Mouse (Mus musculus) heart, embryonic 15.5 days (tissue): ENCODE data around the gene R3hcc1l. TPM values are rescaled to one million over a fixed set of nuclear protein-coding genes. Genes with fewer than 3 reads are reported as not detected.

Source experiments
- ATAC-seq: fragments of 200-750 bp; cut with Nextera tagmentation; replicated peaks from 2 replicates; pipeline ENCODE4 v1.8.0; 2017; ENCODE audit warnings: low read depth, moderate TSS enrichment; ENCODE audit not compliant: insufficient number of reproducible peaks, insufficient read depth, low FRiP score
- H3K27ac ChIP-seq: fragments of 300-500 bp; sonication (generic); 2 replicates; pipeline ENCODE4 v1.5.1; 2015; ENCODE audit warnings: mild to moderate bottlenecking, inconsistent platforms
- H3K27me3 ChIP-seq: fragments of 300-500 bp; sonication (generic); 2 replicates; pipeline ENCODE4 v1.6.1; 2015; ENCODE audit warnings: inconsistent platforms
- H3K36me3 ChIP-seq: fragments of 300-500 bp; sonication (generic); 2 replicates; pipeline ENCODE4 v1.6.1; 2015; ENCODE audit warnings: mild to moderate bottlenecking, inconsistent platforms
- H3K4me1 ChIP-seq: fragments of 300-500 bp; sonication (generic); replicated peaks from 2 replicates; pipeline ENCODE4 v1.6.1; 2015; ENCODE audit warnings: inconsistent platforms
- H3K4me2 ChIP-seq: fragments of 300-500 bp; sonication (generic); 2 replicates; pipeline ENCODE4 v1.6.1; 2015; ENCODE audit warnings: inconsistent platforms, mild to moderate bottlenecking, moderate library complexity
- H3K4me3 ChIP-seq: fragments of 300-500 bp; sonication (generic); 2 replicates; pipeline ENCODE4 v1.5.1; 2015; ENCODE audit warnings: mild to moderate bottlenecking, inconsistent platforms
- H3K9ac ChIP-seq: fragments of 300-500 bp; sonication (generic); 2 replicates; pipeline ENCODE4 v1.6.1; 2015; ENCODE audit warnings: mild to moderate bottlenecking, inconsistent platforms
- H3K9me3 ChIP-seq: fragments of 300-500 bp; sonication (generic); replicated peaks from 2 replicates; pipeline ENCODE4 v1.6.1; 2016; ENCODE audit warnings: inconsistent platforms
- WGBS: fragments of 180-500 bp; shearing (Covaris S2); methylation state at CpG from one replicate; pipeline ENCODE4 v1.1.7; 2015; ENCODE audit warnings: mixed read lengths; 5-methylcytosine and 5-hydroxymethylcytosine counted together
- polyA plus RNA-seq: library from polyadenylated mRNA; unstranded; fragments of >200 nt; fragmentation: Nextera tagmentation; extraction: Ambion mirVana; gene quantifications from 2 replicates; pipeline ENCODE4 v1.2.1, GENCODE M21; 2015

The R3hcc1l gene
- 11.2 and 14.2 TPM in 2 replicates for polyA plus RNA-seq

DNA sequence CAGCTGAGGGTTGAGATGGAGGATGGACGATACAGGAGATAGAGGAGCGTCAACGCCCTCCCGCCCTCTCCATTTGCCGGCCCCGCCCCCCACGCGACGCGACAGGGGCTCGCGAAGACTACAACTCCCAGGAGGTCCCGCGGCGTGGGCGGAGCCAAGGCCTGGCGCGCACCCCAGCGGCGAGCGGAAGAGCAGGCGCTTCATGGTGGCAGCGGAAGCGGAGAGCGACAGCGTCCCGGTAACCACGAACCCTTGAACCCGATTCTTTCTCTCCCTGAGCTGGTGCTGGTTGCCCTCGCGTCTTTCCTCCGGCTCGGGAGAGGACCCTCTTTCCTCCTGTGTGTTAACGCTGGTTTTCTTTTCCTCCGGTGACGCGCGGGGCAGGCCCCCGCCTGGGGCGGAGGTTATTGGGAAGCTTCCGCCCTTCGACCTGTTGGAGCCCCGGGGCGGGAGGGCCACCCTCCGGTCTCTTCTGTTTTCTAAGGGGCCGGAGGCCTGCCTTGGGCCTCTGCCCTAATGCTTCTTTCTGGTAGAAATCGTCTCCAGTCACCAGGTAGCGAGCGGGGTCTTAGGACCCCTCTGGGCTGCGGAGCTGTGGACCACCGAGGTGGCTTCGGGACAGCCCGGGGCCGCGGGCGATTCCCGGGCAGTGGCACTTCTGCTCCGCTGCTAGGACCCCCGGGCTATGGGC, at the start of gene R3hcc1l:
Gene R3hcc1l (plus strand): TSS at position 140 of the 691 bp plus-strand sequence.
- peak; percentile 94 for ATAC-seq
- peaks cover 12% of the 10 kb centered on the region for H3K4me1 ChIP-seq
- peaks cover 4% of the 10 kb centered on the region; the same call in 1 of the 2 replicates for H3K27me3 ChIP-seq
- peak within 1 kb of the TSS; percentile 61 for H3K9ac ChIP-seq
- no peaks in the 10 kb centered on the region for H3K36me3 ChIP-seq
- peak within 1 kb of the TSS; percentile 59 for H3K4me3 ChIP-seq
- peak within 1 kb of the TSS; percentile 74 for H3K27ac ChIP-seq
- no peaks in the 10 kb centered on the region for H3K9me3 ChIP-seq
- under 1% methylated on average over 59 of the region's 59 CpGs for WGBS
- H3K4me2 ChIP-seq, result peak within 1 kb of the TSS; percentile 91

DNA sequence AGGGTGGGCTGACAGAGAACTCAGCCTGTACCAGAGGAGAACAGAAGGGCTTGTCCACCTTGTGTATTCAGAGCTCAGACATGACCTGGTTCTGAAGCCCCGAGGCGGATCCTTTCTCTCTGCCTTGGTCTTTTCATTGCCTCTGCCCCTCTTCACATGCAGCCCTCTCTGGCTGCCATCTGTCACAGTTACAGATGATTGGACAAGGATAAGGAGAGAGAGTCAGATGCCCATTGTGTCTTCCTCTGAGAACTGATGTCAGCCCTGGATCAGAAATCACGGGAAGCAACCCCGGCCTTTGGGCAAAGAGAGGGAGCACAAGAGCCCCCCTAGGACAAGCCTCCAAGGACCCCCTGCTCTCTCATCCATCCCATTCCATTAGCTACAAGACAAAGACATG, 47.0 kb upstream of the R3hcc1l start:
- H3K27me3 ChIP-seq, result peaks cover 8% of the 10 kb centered on the region; the same call in 1 of the 2 replicates
- WGBS, result 85% methylated on average over 4 of the region's 4 CpGs
- H3K4me1 ChIP-seq, result no peaks in the 10 kb centered on the region

DNA sequence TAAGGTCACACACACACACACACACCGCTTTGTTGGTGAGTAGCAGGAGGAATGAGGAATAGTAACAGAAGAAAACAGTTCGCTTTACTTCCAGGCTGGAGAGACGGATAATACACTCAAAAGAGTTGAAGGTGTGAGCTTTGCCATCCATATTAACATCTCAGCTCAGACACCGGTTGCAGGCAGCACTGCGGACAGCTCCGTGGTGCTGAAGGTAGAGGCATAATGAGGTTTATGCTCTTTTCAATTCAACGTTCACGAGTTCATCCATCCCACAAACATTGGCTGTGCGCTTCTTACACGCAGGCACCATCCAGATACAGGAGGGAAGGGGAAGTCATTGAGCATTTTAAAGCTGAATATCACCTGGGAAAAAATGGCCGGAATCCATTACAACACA, 45.7 kb upstream of the R3hcc1l start:
- WGBS, result 28% methylated on average over 11 of the region's 11 CpGs
- Histone ChIP-seq H3K27ac (no peak overlapping the region), H3K9ac (no peak overlapping the region), H3K36me3 (no peaks in the 10 kb centered on the region), H3K27me3 (peaks cover 15% of the 10 kb centered on the region; the same call in 1 of the 2 replicates), H3K4me1 (no peaks in the 10 kb centered on the region), H3K9me3 (no peaks in the 10 kb centered on the region), H3K4me3 (no peak overlapping the region), H3K4me2 (no peak overlapping the region)
- ATAC-seq, result no peak

More for the DNA sequence above, 47.0 kb upstream of the R3hcc1l start:
- H3K36me3 ChIP-seq, result no peaks in the 10 kb centered on the region
- no peak for ATAC-seq
- H3K9ac ChIP-seq, result no peak overlapping the region
- H3K27ac ChIP-seq, result no peak overlapping the region
- H3K9me3 ChIP-seq, result no peaks in the 10 kb centered on the region
- H3K4me3 ChIP-seq, result no peak overlapping the region
- H3K4me2 ChIP-seq, result no peak overlapping the region

DNA sequence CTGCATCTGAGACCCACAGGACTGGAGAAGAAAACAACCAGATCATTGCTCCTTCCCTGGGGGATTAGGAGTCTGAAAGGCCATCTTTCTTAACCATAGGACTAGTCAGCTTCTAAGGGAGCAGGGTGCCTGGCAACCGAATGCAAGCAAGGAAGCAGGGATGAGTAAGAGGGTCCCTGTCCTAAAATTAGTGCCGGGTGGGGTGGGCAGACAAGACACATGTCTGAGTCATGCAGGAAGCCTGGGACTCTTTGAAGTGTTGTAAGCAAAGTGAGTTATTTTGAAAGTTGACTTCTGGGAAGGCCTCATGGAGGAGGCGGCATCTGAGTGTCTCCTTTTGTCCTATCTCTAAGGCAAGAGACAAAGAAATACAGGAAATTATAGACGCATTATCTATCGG, 40.8 kb upstream of the R3hcc1l start:
- Histone ChIP-seq H3K27ac (no peak overlapping the region), H3K4me1 (no peaks in the 10 kb centered on the region), H3K27me3 (peaks cover 28% of the 10 kb centered on the region), H3K9ac (no peak overlapping the region), H3K36me3 (no peaks in the 10 kb centered on the region), H3K4me2 (no peak overlapping the region), H3K9me3 (no peaks in the 10 kb centered on the region), H3K4me3 (no peak overlapping the region)
- WGBS, result 53% methylated on average over 5 of the region's 5 CpGs
- ATAC-seq, result no peak

- whole genome bisulfite sequencing, result 57% methylated on average over 12 of the region's 12 CpGs
- H3K27me3 ChIP-seq, result peaks cover 28% of the 10 kb centered on the region
- H3K9ac ChIP-seq, result no peak overlapping the region
- H3K36me3 ChIP-seq, result no peaks in the 10 kb centered on the region
- no peak overlapping the region for H3K4me3 ChIP-seq
- no peak overlapping the region for H3K4me2 ChIP-seq
- H3K4me1 ChIP-seq, result no peaks in the 10 kb centered on the region
- H3K9me3 ChIP-seq, result no peaks in the 10 kb centered on the region
- no peak overlapping the region for H3K27ac ChIP-seq
- no peak for ATAC-seq
These were observed 40.3 kb upstream of the R3hcc1l start for GRCm38 (mm10) chr19:42478303-42478702.

DNA sequence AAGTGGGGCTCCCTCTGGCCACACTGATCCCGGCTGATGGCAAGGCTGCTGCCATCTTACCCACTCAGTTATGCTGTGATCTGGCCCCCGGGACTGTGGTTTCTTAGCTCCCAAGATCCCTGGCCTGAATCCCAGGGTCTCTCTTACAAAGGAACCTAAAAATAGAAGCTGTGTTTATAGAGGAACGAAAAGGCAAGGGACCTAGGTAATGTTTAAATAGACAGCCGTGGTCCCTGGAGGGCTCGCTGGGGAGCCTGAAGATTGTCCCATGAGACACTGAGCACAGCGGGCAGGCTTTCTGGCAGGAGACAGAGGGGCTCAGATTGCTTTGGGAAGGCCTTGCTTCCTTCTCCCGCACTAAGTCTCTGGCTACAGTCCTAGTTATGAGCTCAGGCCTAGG, 33.1 kb upstream of the R3hcc1l start:
- Histone ChIP-seq H3K4me1 (peaks cover 7% of the 10 kb centered on the region), H3K27me3 (no peaks in the 10 kb centered on the region; the same call in none of the 2 replicates), H3K9ac (no peak overlapping the region), H3K9me3 (no peaks in the 10 kb centered on the region), H3K36me3 (no peaks in the 10 kb centered on the region), H3K4me2 (no peak overlapping the region), H3K27ac (no peak overlapping the region), H3K4me3 (no peak overlapping the region)
- 36% methylated on average over 7 of the region's 7 CpGs for WGBS
- ATAC-seq, result no peak

DNA sequence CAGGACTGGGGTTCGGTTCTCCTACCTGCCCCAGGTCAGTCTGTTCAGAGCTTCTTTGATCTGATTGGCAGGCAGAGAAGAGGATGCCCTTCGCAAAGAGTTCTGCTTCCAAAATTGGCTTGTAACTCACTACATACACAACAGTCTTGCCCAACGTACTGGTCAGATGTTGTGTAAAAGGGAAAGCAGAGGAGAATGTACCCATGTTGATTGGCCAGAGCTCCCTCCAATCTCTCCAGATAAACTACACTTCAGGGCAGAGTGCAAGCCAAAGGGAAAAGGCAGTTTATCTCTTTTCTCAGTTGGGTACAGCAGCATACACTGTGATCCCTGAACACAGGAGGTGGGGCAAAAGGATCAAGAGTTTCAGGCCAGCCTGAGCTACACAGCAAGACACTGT, 31.3 kb upstream of the R3hcc1l start:
- 62% methylated on average over 3 of the region's 3 CpGs for WGBS
- H3K9me3 ChIP-seq, result no peaks in the 10 kb centered on the region
- no peak overlapping the region for H3K4me3 ChIP-seq
- no peak for ATAC-seq
- H3K4me2 ChIP-seq, result no peak overlapping the region
- no peak overlapping the region for H3K27ac ChIP-seq
- H3K27me3 ChIP-seq, result peaks cover 10% of the 10 kb centered on the region
- no peak overlapping the region for H3K9ac ChIP-seq
- H3K4me1 ChIP-seq, result peaks cover 7% of the 10 kb centered on the region
- no peaks in the 10 kb centered on the region for H3K36me3 ChIP-seq

- Histone ChIP-seq H3K27me3 (peaks cover 22% of the 10 kb centered on the region), H3K27ac (no peak overlapping the region), H3K36me3 (no peaks in the 10 kb centered on the region), H3K4me3 (no peak overlapping the region), H3K9ac (no peak overlapping the region), H3K9me3 (no peaks in the 10 kb centered on the region), H3K4me1 (no peaks in the 10 kb centered on the region), H3K4me2 (no peak overlapping the region)
- WGBS, result 51% methylated on average over 5 of the region's 5 CpGs
- ATAC-seq, result no peak
These were observed 25.2 kb upstream of the R3hcc1l start for GRCm38 (mm10) chr19:42493257-42493917.

DNA sequence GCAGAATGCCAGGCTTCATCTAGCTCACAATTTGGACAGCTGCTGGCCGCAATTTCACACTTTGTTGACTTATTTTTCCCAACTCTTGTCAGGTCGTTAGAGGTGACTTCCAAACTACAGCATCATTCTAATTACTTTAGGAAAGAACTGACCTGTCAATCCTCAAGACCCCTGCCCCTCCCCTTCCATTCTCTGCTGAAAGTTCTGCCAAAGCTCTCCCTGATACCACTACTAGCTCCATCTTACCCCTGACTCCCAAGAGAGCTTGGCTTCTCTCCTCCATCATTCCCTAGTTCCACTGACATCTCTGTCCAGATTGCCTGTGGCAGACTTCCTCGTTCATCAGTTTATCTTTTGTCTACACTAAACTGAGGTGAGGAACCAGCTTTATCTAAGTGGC, 14.4 kb upstream of the R3hcc1l start:
- no peaks in the 10 kb centered on the region for H3K36me3 ChIP-seq
- H3K9me3 ChIP-seq, result no peaks in the 10 kb centered on the region
- no peaks in the 10 kb centered on the region for H3K4me1 ChIP-seq
- no peak for ATAC-seq
- peaks cover 17% of the 10 kb centered on the region for H3K27me3 ChIP-seq
- H3K4me2 ChIP-seq, result no peak overlapping the region
- no peak overlapping the region for H3K4me3 ChIP-seq
- H3K9ac ChIP-seq, result no peak overlapping the region
- H3K27ac ChIP-seq, result no peak overlapping the region
- WGBS, result 55% methylated on average over 3 of the region's 3 CpGs

GRCm38 (mm10) chr19:42509625-42510024, 8.9 kb upstream of the R3hcc1l start:
- WGBS, result 75% methylated on average over 9 of the region's 9 CpGs
- H3K27me3 ChIP-seq, result peaks cover 14% of the 10 kb centered on the region
- no peaks in the 10 kb centered on the region for H3K36me3 ChIP-seq
- peaks cover 9% of the 10 kb centered on the region for H3K4me1 ChIP-seq
- H3K9me3 ChIP-seq, result no peaks in the 10 kb centered on the region
- no peak overlapping the region for H3K9ac ChIP-seq
- no peak overlapping the region for H3K27ac ChIP-seq
- H3K4me2 ChIP-seq, result no peak overlapping the region
- no peak overlapping the region for H3K4me3 ChIP-seq
- no peak for ATAC-seq

- ATAC-seq, result peak; percentile 27; the same call in 1 of the 2 replicates
- Histone ChIP-seq H3K4me3 (0 out of 2 replicates have a peak overlapping the region, but pooled peaks have one; percentile 10), H3K27me3 (peaks cover 17% of the 10 kb centered on the region), H3K9me3 (no peaks in the 10 kb centered on the region), H3K4me1 (peaks cover 9% of the 10 kb centered on the region), H3K9ac (no peak overlapping the region), H3K27ac (no peak overlapping the region), H3K36me3 (no peaks in the 10 kb centered on the region), H3K4me2 (peak overlapping the region; percentile 37)
- WGBS, result 28% methylated on average over 16 of the region's 16 CpGs
These were observed 8.0 kb upstream of the R3hcc1l start for GRCm38 (mm10) chr19:42510276-42511171.
